Mouse (Mus musculus) intestine, postnatal 0 days (tissue): Measurements from ENCODE around the gene Dnal4. TPM values are rescaled to one million over a fixed set of nuclear protein-coding genes. Genes with fewer than 3 reads are reported as not detected.

ENCODE experiments used
- ATAC-seq: fragments of 200-750 bp; cut with Nextera tagmentation; 2 replicates; pipeline ENCODE4 v1.8.0; 2017; ENCODE audit warnings: mild to moderate bottlenecking, moderate TSS enrichment, moderate library complexity
- H3K27ac ChIP-seq: fragments of 300-500 bp; sonication (generic); 2 replicates; pipeline ENCODE4 v1.5.1; 2014; ENCODE audit warnings: mild to moderate bottlenecking, low read depth, low read length, moderate library complexity
- H3K27me3 ChIP-seq: fragments of 300-500 bp; sonication (generic); replicated peaks from 2 replicates; pipeline ENCODE4 v1.6.1; 2014; ENCODE audit warnings: low read length, mixed read lengths; ENCODE audit not compliant: control insufficient read depth, insufficient read depth
- H3K36me3 ChIP-seq: fragments of 300-500 bp; sonication (generic); 2 replicates; pipeline ENCODE4 v1.6.1; 2014; ENCODE audit warnings: mild to moderate bottlenecking, moderate library complexity; ENCODE audit not compliant: control insufficient read depth, insufficient read depth
- H3K4me1 ChIP-seq: fragments of 300-500 bp; sonication (generic); replicated peaks from 2 replicates; pipeline ENCODE4 v1.6.1; 2014; ENCODE audit warnings: antibody characterized with exemption, low read length, mixed read lengths; ENCODE audit not compliant: control insufficient read depth, insufficient read depth
- H3K4me2 ChIP-seq: fragments of 300-500 bp; sonication (generic); replicated peaks from 2 replicates; pipeline ENCODE4 v1.6.1; 2014; ENCODE audit warnings: low read depth, mild to moderate bottlenecking, moderate library complexity
- H3K4me3 ChIP-seq: fragments of 300-500 bp; sonication (generic); 2 replicates; pipeline ENCODE4 v1.5.1; 2014; ENCODE audit warnings: low read depth, low read length
- H3K9ac ChIP-seq: fragments of 300-500 bp; sonication (generic); 2 replicates; pipeline ENCODE4 v1.6.1; 2014; ENCODE audit warnings: mild to moderate bottlenecking, low read depth, low read length
- H3K9me3 ChIP-seq: fragments of 300-500 bp; sonication (generic); 2 replicates; pipeline ENCODE4 v1.6.1; 2016; ENCODE audit warnings: mixed run types; ENCODE audit not compliant: control insufficient read depth
- CTCF ChIP-seq: sonication (generic); IDR thresholded peaks from 2 replicates; pipeline ENCODE4 v1.5.1; 2016; ENCODE audit warnings: low read depth, mild to moderate bottlenecking, control low read depth, antibody characterized with exemption, moderate library complexity
- WGBS: fragments of 180-500 bp; shearing (Covaris S2); extraction: QIAGEN DNeasy Blood & Tissue Kit; methylation state at CpG from one replicate; pipeline ENCODE4 v1.1.7; 2014; 5-methylcytosine and 5-hydroxymethylcytosine counted together
- polyA plus RNA-seq: library from polyadenylated mRNA; unstranded; fragments of >200 nt; fragmentation: Nextera tagmentation; extraction: Ambion mirVana; gene quantifications from 2 replicates; pipeline ENCODE4 v1.2.1, GENCODE M21; 2015

Gene Dnal4
- polyA plus RNA-seq: 19.5 and 20.1 TPM in 2 replicates

DNA sequence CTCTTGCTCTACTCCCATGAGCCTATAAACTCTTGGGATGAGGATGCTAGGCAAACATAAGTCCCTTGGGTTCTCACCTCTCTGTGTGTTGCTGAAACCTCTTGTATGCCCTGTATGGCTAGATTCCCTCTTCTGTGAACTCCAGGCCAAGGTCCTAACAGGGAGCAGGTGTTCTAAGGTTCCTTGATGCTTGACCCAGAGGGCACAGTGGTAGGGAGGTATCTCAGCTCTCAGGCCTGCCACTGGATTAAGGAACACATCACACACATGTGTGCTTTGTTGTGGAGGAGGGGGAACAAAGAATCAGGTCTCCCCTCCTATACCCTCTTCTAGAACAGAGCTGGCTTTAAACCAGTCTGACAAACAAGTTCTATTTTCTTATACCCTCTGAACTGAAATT lies at the start of gene Dnal4:
TSS of gene Dnal4 (minus strand) at position 101 of the 400 bp plus-strand sequence.
- H3K36me3 ChIP-seq: no peaks in the 10 kb centered on the region
- no peak for ATAC-seq
- no peak within 1 kb of the TSS for H3K27ac ChIP-seq
- TF ChIP-seq CTCF: no peak
- no peak within 1 kb of the TSS for H3K4me3 ChIP-seq
- H3K9me3 ChIP-seq: no peaks in the 10 kb centered on the region
- H3K9ac ChIP-seq: no peak within 1 kb of the TSS
- peaks cover 6% of the 10 kb centered on the region; the same call in 1 of the 2 replicates for H3K4me1 ChIP-seq
- no peaks in the 10 kb centered on the region for H3K27me3 ChIP-seq
- no peak within 1 kb of the TSS for H3K4me2 ChIP-seq

DNA sequence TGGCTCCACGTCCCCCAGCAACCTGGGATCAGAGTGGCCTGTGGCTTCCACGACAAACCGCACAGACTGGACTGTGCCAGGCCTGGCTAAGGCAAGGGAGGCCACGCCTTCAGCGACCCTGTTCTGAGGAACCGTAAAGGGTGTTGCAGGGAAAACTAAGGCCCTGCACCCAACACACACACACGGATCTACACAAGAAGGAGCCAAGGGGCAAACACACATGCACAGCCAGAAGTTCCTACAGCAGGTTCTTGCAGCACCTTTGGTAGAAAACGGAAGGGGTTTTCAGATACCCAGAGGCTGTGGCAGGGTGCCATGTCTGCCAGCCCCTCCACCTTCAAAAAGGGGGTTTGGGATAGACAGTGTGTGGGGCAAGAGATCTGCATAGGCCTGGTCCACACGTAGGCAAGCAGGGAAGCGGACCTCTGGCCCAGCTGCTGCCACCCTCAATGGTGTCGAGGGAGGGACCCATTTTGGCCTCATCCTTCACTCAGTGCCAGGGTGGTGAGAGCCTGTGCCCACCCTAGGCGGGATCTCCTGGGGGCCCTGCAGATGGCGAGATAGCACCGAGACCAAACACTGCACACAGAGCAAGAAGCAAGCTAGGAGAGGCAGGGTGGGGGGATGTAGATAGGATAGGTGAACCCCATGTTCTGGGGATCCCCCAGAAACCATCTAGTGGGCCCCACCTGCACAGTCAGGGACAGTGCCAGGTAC lies 49.6 kb upstream of the Dnal4 start:
- H3K9ac ChIP-seq: no peak overlapping the region

GRCm38 (mm10) chr15:79826221-79826935 lies 48.7 kb upstream of the Dnal4 start:
- no peak overlapping the region for H3K27ac ChIP-seq
- H3K27me3 ChIP-seq: no peaks in the 10 kb centered on the region
- WGBS: 85% methylated on average over 9 of the region's 9 CpGs

More for the DNA sequence above, 49.6 kb upstream of the Dnal4 start:
- 82% methylated on average over 14 of the region's 14 CpGs for WGBS
- Histone ChIP-seq H3K4me1 (no peaks in the 10 kb centered on the region), H3K4me2 (no peak overlapping the region), H3K27me3 (no peaks in the 10 kb centered on the region), H3K27ac (no peak overlapping the region), H3K4me3 (no peak overlapping the region), H3K9me3 (no peaks in the 10 kb centered on the region), H3K36me3 (peaks cover 5% of the 10 kb centered on the region; the same call in 1 of the 2 replicates)
- no peak for ATAC-seq
- no peak for TF ChIP-seq CTCF

DNA sequence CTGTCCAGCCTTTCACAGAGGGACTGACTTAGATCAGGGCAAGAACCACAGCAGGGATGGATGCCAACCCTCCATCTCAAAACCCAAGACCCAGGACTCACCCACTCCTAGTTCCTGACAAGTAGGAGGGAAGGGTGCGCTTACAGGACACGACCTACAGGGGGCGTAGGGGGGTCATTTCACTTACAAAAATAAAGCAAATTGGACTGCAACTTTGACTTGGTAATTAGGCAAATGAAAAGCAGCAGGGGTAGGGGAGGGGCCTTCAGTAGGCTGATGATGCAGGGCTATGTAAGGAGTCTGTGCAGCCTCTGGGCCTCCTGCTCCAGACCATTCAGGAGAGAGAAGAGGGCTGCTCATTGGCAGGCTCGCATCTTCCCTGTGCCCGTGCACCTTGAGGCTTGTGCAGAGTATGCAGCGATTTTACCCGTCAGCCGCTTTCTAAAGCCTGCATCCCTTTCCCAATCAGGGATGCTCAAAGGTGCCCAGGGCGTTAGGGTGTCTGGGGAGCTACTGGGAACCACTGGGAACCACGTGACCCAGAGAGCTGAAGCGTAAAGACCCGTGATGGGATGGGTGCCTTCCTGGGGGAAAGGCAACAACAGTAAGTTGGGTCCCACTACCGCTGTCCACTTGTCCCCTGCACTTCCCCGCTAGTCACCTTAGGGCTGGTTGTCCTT lies 47.6 kb upstream of the Dnal4 start:
- WGBS: 73% methylated on average over 14 of the region's 14 CpGs

More at GRCm38 (mm10) chr15:79826221-79826935, 48.7 kb upstream of the Dnal4 start:
- H3K4me2 ChIP-seq: no peak overlapping the region
- no peak for ATAC-seq
- H3K4me3 ChIP-seq: no peak overlapping the region
- no peak for TF ChIP-seq CTCF
- no peaks in the 10 kb centered on the region for H3K9me3 ChIP-seq
- H3K36me3 ChIP-seq: peaks cover 5% of the 10 kb centered on the region; the same call in 1 of the 2 replicates
- no peaks in the 10 kb centered on the region for H3K4me1 ChIP-seq
- no peak overlapping the region for H3K9ac ChIP-seq

DNA sequence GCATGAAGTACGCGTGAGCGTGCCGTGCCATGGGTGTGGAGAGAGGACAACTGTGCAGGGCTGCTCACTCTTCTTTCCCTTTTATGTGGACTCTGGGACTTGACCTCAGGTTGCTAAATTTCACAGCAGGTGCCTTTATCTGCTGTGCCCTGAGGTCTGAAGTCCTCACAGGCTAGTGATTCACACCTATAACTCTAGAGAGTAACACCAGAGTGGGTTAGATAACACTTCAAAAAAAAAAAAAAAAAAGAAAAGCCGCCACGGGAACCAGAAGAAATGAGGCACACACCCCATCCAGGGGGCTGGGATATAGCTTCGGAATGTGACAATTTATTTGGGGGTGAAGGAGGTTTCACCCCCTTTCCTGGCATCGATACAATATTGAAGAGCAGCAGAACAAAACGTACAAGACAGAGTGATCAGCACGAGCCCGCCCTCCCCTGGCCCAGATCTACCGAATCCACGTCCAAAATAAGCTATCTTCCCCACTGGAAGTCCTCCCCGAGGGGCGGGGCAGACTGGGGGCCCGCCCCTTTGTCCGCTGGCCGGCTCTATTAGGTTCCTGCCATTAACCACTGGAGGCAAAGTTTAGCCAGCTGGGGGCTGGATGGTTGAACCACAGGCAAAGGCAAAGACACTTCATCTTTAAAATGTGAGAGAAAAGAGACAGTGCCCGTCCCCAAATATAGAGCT lies 46.1 kb upstream of the Dnal4 start:
- Histone ChIP-seq H3K4me3 (no peak overlapping the region), H3K27me3 (no peaks in the 10 kb centered on the region), H3K4me2 (no peak overlapping the region), H3K36me3 (peaks cover 5% of the 10 kb centered on the region; the same call in 1 of the 2 replicates), H3K4me1 (no peaks in the 10 kb centered on the region), H3K27ac (no peak overlapping the region), H3K9ac (no peak overlapping the region), H3K9me3 (no peaks in the 10 kb centered on the region)
- TF ChIP-seq CTCF: no peak; the same call in 1 of the 2 replicates
- WGBS: 55% methylated on average over 19 of the region's 19 CpGs
- peak; percentile 46 for ATAC-seq

More for the DNA sequence above, 47.6 kb upstream of the Dnal4 start:
- Histone ChIP-seq H3K4me1 (no peaks in the 10 kb centered on the region), H3K36me3 (peaks cover 5% of the 10 kb centered on the region; the same call in 1 of the 2 replicates), H3K4me3 (no peak overlapping the region), H3K9me3 (no peaks in the 10 kb centered on the region), H3K27ac (no peak overlapping the region), H3K27me3 (no peaks in the 10 kb centered on the region), H3K9ac (no peak overlapping the region), H3K4me2 (no peak overlapping the region)
- peak; percentile 70 for TF ChIP-seq CTCF
- ATAC-seq: no peak
